Mouse (Mus musculus): ENCODE measurements around the gene Fam3c. TPM values are rescaled to one million over a fixed set of nuclear protein-coding genes. Genes with fewer than 3 reads are reported as not detected.

The Fam3c gene
- polyA plus RNA-seq (2015; fragmentation: Nextera tagmentation; extraction: Ambion mirVana), result 15.0 and 16.3 TPM in 2 replicates

- Histone ChIP-seq H3K27me3 (no peaks in the 10 kb centered on the region), H3K4me2 (peak within 1 kb of the TSS; percentile 92), H3K4me3 (replicated peaks) (peak within 1 kb of the TSS; percentile 72), H3K9ac (peak within 1 kb of the TSS; percentile 64), H3K36me3 (replicated peaks) (no peaks in the 10 kb centered on the region), H3K9me3 (replicated peaks) (no peaks in the 10 kb centered on the region), H3K27ac (replicated peaks) (peak within 1 kb of the TSS; percentile 73; the same call in 1 of the 2 replicates), H3K4me1 (replicated peaks) (peaks cover 42% of the 10 kb centered on the region)
- 1% methylated on average over 29 of the region's 38 CpGs for WGBS (ENCODE audit: insufficient replicate concordance)
- ATAC-seq (ENCODE audit: insufficient read depth), result peak; percentile 91
Measured at GRCm38 (mm10) chr6:22356086-22356507, at the start of gene Fam3c. Fam3c (minus strand) TSS chr6:22356243.

GRCm38 (mm10) chr6:22405021-22405420 lies 49.0 kb upstream of the Fam3c start:
- Histone ChIP-seq H3K27ac (replicated peaks) (no peak overlapping the region), H3K4me2 (no peak overlapping the region), H3K4me3 (replicated peaks) (no peak overlapping the region), H3K4me1 (replicated peaks) (no peaks in the 10 kb centered on the region), H3K27me3 (no peaks in the 10 kb centered on the region), H3K36me3 (replicated peaks) (no peaks in the 10 kb centered on the region), H3K9ac (no peak overlapping the region), H3K9me3 (replicated peaks) (no peaks in the 10 kb centered on the region)
- WGBS (ENCODE audit: insufficient replicate concordance), result 67% methylated on average over 3 of the region's 3 CpGs
- ATAC-seq (ENCODE audit: insufficient read depth), result no peak

GRCm38 (mm10) chr6:22403736-22404135 lies 47.7 kb upstream of the Fam3c start:
- WGBS (ENCODE audit: insufficient replicate concordance), result 66% methylated on average over 5 of the region's 5 CpGs
- Histone ChIP-seq H3K27ac (replicated peaks) (no peak overlapping the region), H3K27me3 (no peaks in the 10 kb centered on the region), H3K9me3 (replicated peaks) (no peaks in the 10 kb centered on the region), H3K4me2 (no peak overlapping the region), H3K9ac (no peak overlapping the region), H3K36me3 (replicated peaks) (no peaks in the 10 kb centered on the region), H3K4me1 (replicated peaks) (no peaks in the 10 kb centered on the region), H3K4me3 (replicated peaks) (no peak overlapping the region)
- ATAC-seq (ENCODE audit: insufficient read depth), result no peak

- Histone ChIP-seq H3K27me3 (no peaks in the 10 kb centered on the region), H3K4me1 (replicated peaks) (no peaks in the 10 kb centered on the region)
- 76% methylated on average over 9 of the region's 9 CpGs for WGBS (ENCODE audit: insufficient replicate concordance)
Measured at GRCm38 (mm10) chr6:22403317-22403716, 47.3 kb upstream of the Fam3c start.

GRCm38 (mm10) chr6:22402548-22403164 lies 46.6 kb upstream of the Fam3c start:
- Histone ChIP-seq H3K27me3 (no peaks in the 10 kb centered on the region), H3K9ac (no peak overlapping the region), H3K9me3 (replicated peaks) (no peaks in the 10 kb centered on the region), H3K36me3 (replicated peaks) (no peaks in the 10 kb centered on the region), H3K27ac (replicated peaks) (no peak overlapping the region), H3K4me3 (replicated peaks) (no peak overlapping the region), H3K4me1 (replicated peaks) (no peaks in the 10 kb centered on the region), H3K4me2 (no peak overlapping the region)
- ATAC-seq (ENCODE audit: insufficient read depth), result no peak
- WGBS (ENCODE audit: insufficient replicate concordance), result 62% methylated on average over 13 of the region's 13 CpGs

More at GRCm38 (mm10) chr6:22403317-22403716, 47.3 kb upstream of the Fam3c start:
- no peak overlapping the region for H3K4me3 ChIP-seq (replicated peaks)
- no peaks in the 10 kb centered on the region for H3K36me3 ChIP-seq (replicated peaks)
- no peak overlapping the region for H3K4me2 ChIP-seq
- no peak for ATAC-seq (ENCODE audit: insufficient read depth)
- no peaks in the 10 kb centered on the region for H3K9me3 ChIP-seq (replicated peaks)
- no peak overlapping the region for H3K9ac ChIP-seq
- H3K27ac ChIP-seq (replicated peaks), result no peak overlapping the region

DNA sequence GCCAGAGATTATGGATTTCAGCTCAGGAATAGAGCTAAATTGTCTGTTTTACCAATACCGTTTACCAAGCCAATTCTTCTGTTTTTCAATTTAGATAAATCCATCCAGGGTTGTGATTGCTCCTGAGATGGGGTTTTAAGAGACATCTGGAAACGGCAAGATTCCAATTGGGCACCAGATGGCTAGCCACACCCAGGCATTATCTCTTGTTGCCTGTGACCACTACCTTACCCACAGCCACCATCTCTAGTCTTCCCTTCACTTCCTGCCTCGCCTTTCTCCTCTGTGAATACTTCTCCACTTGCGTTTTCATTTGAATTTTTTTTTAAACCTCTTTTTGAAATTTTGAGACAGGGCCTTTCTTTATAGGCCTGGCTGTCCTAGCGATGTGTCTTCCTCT lies 46.0 kb upstream of the Fam3c start:
- Histone ChIP-seq H3K27ac (replicated peaks) (no peak overlapping the region), H3K4me2 (no peak overlapping the region), H3K9me3 (replicated peaks) (no peaks in the 10 kb centered on the region), H3K4me1 (replicated peaks) (no peaks in the 10 kb centered on the region), H3K9ac (no peak overlapping the region), H3K36me3 (replicated peaks) (no peaks in the 10 kb centered on the region), H3K4me3 (replicated peaks) (no peak overlapping the region), H3K27me3 (no peaks in the 10 kb centered on the region)
- WGBS (ENCODE audit: insufficient replicate concordance), result 25% methylated on average over 5 of the region's 5 CpGs
- ATAC-seq (ENCODE audit: insufficient read depth), result no peak

DNA sequence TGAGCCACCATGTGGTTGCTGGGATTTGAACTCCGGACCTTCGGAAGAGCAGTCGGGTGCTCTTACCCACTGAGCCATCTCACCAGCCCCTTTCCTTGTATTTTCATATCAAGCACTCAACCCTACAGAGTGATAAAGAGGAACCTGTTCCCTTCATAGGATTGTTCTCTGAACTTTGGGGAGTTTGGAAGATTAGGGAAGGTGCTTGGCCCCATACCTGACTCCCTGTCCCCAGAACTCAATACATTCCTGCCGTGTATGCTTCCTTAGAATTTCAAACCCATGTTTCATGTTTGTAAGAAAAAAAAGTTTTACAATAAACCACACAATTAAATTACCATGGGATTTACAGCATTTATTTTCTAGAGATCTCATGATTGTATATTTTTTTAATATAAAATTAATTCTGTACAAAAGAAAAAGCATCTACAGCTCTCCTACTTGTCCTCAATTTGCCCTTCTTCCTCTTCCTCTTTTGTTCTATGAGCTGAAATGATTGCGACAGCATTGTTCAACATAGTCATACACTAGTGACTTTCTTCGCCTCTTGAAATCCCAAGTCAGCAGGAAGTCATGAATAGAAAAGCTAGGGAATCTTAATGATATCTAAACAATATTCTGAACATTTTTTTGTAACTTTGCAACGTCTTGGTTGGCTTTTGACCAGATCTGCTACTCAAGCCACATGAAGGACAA lies 42.2 kb upstream of the Fam3c start:
- no peaks in the 10 kb centered on the region for H3K27me3 ChIP-seq
- H3K9me3 ChIP-seq (replicated peaks), result no peaks in the 10 kb centered on the region
- 65% methylated on average over 7 of the region's 7 CpGs for WGBS (ENCODE audit: insufficient replicate concordance)
- H3K4me3 ChIP-seq (replicated peaks), result no peak overlapping the region
- ATAC-seq (ENCODE audit: insufficient read depth), result no peak
- H3K36me3 ChIP-seq (replicated peaks), result no peaks in the 10 kb centered on the region
- no peaks in the 10 kb centered on the region for H3K4me1 ChIP-seq (replicated peaks)
- H3K9ac ChIP-seq, result no peak overlapping the region
- H3K4me2 ChIP-seq, result no peak overlapping the region
- no peak overlapping the region for H3K27ac ChIP-seq (replicated peaks)

DNA sequence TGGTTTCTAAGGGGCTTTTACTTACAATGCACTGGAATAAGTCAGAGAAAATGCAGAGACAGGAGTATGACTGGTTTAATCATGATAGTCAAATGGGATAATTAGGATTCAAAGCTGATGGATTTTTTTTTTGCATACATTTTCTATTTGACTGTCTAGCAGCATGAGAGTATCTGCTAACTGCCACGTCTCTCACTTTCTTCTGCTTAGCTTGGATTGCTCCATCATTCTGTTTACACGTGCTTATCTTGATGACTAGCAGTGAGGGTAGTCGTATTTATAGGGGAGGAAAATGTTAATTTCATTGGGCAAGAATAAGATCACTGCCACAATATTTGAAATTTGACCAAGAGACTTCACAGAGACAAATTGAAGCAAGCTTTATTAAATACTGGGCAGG lies 39.2 kb upstream of the Fam3c start:
- WGBS (ENCODE audit: insufficient replicate concordance), result 21% methylated on average over 3 of the region's 3 CpGs
- no peak for ATAC-seq (ENCODE audit: insufficient read depth)
- Histone ChIP-seq H3K36me3 (replicated peaks) (no peaks in the 10 kb centered on the region), H3K4me3 (replicated peaks) (no peak overlapping the region), H3K9me3 (replicated peaks) (no peaks in the 10 kb centered on the region), H3K9ac (no peak overlapping the region), H3K27me3 (no peaks in the 10 kb centered on the region), H3K4me1 (replicated peaks) (no peaks in the 10 kb centered on the region), H3K27ac (replicated peaks) (no peak overlapping the region), H3K4me2 (no peak overlapping the region)

- Histone ChIP-seq H3K9me3 (replicated peaks) (no peaks in the 10 kb centered on the region), H3K4me1 (replicated peaks) (no peaks in the 10 kb centered on the region), H3K9ac (no peak overlapping the region), H3K27me3 (no peaks in the 10 kb centered on the region), H3K4me2 (no peak overlapping the region), H3K4me3 (replicated peaks) (no peak overlapping the region), H3K36me3 (replicated peaks) (no peaks in the 10 kb centered on the region), H3K27ac (replicated peaks) (no peak overlapping the region)
- ATAC-seq (ENCODE audit: insufficient read depth), result no peak
- WGBS (ENCODE audit: insufficient replicate concordance), result 48% methylated on average over 13 of the region's 13 CpGs
Measured at GRCm38 (mm10) chr6:22390654-22391365, 34.8 kb upstream of the Fam3c start.

GRCm38 (mm10) chr6:22385254-22385870 lies 29.3 kb upstream of the Fam3c start:
- 72% methylated on average over 5 of the region's 5 CpGs for WGBS (ENCODE audit: insufficient replicate concordance)

DNA sequence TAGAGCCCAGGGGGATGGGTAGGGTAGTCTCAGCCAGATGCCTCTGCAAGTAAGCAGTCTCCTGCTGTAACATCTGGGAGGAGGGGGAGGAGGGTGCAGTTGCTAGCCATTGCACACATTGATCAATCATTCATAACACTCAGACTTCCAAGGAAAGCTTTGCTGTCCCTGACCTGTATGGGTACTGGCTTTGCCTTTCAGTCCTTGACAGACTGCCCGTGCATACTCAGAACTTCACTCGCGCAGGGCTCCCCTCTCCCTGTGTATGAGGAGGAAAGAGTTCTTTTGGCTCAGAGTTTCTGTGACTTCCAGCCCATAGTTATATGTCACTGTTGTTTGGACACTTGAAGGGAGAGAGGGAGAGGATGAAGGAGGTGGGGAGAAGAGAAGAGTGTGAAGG lies 24.2 kb upstream of the Fam3c start:
- WGBS (ENCODE audit: insufficient replicate concordance), result 82% methylated on average over 3 of the region's 3 CpGs
- Histone ChIP-seq H3K27me3 (no peaks in the 10 kb centered on the region), H3K27ac (replicated peaks) (no peak overlapping the region), H3K4me1 (replicated peaks) (no peaks in the 10 kb centered on the region), H3K4me3 (replicated peaks) (no peak overlapping the region), H3K9me3 (replicated peaks) (no peaks in the 10 kb centered on the region), H3K4me2 (no peak overlapping the region), H3K36me3 (replicated peaks) (no peaks in the 10 kb centered on the region), H3K9ac (no peak overlapping the region)
- no peak for ATAC-seq (ENCODE audit: insufficient read depth)

More at GRCm38 (mm10) chr6:22385254-22385870, 29.3 kb upstream of the Fam3c start:
- H3K4me3 ChIP-seq (replicated peaks), result no peak overlapping the region
- H3K36me3 ChIP-seq (replicated peaks), result no peaks in the 10 kb centered on the region
- no peak for ATAC-seq (ENCODE audit: insufficient read depth)
- no peak overlapping the region for H3K27ac ChIP-seq (replicated peaks)
- no peaks in the 10 kb centered on the region for H3K4me1 ChIP-seq (replicated peaks)
- no peak overlapping the region for H3K9ac ChIP-seq
- H3K4me2 ChIP-seq, result no peak overlapping the region
- H3K9me3 ChIP-seq (replicated peaks), result no peaks in the 10 kb centered on the region
- H3K27me3 ChIP-seq, result no peaks in the 10 kb centered on the region

Measured in liver, embryonic 15.5 days (tissue).